Mouse (Mus musculus) hindbrain, embryonic 16.5 days (tissue): ENCODE data around the gene Rhbdd3. TPM values are rescaled to one million over a fixed set of nuclear protein-coding genes. Genes with fewer than 3 reads are reported as not detected.

ENCODE experiments used
- ATAC-seq: fragments of 200-750 bp; cut with Nextera tagmentation; 2 replicates; pipeline ENCODE4 v1.8.0; 2017; ENCODE audit warnings: moderate TSS enrichment, moderate library complexity
- H3K27ac ChIP-seq: fragments of 300-500 bp; sonication (generic); 2 replicates; pipeline ENCODE4 v1.5.1; 2014; ENCODE audit warnings: low read depth, mild to moderate bottlenecking, control low read depth, low read length, moderate library complexity
- H3K27me3 ChIP-seq: fragments of 300-500 bp; sonication (generic); replicated peaks from 2 replicates; pipeline ENCODE4 v1.6.1; 2014; ENCODE audit warnings: low read length; ENCODE audit not compliant: control insufficient read depth, insufficient read depth
- H3K36me3 ChIP-seq: fragments of 300-500 bp; sonication (generic); 2 replicates; pipeline ENCODE4 v1.6.1; 2014; ENCODE audit warnings: mild to moderate bottlenecking, low read length, moderate library complexity, mixed read lengths; ENCODE audit not compliant: control insufficient read depth, insufficient read depth
- H3K4me1 ChIP-seq: fragments of 300-500 bp; sonication (generic); 2 replicates; pipeline ENCODE4 v1.6.1; 2014; ENCODE audit warnings: low read depth, low read length; ENCODE audit not compliant: control insufficient read depth, insufficient read depth
- H3K4me2 ChIP-seq: fragments of 300-500 bp; sonication (generic); 2 replicates; pipeline ENCODE4 v1.6.1; 2014; ENCODE audit warnings: mild to moderate bottlenecking, low read length, control low read depth, moderate library complexity
- H3K4me3 ChIP-seq: fragments of 300-500 bp; sonication (generic); 2 replicates; pipeline ENCODE4 v1.5.1; 2014; ENCODE audit warnings: mild to moderate bottlenecking, low read length, control low read depth, moderate library complexity
- H3K9ac ChIP-seq: fragments of 300-500 bp; sonication (generic); 2 replicates; pipeline ENCODE4 v1.6.1; 2014; ENCODE audit warnings: low read depth, mild to moderate bottlenecking, control low read depth, low read length, moderate library complexity
- H3K9me3 ChIP-seq: fragments of 300-500 bp; sonication (generic); 2 replicates; pipeline ENCODE4 v1.6.1; 2014; ENCODE audit warnings: mild to moderate bottlenecking, low read length, moderate library complexity; ENCODE audit not compliant: control insufficient read depth
- WGBS: fragments of 180-500 bp; shearing (Covaris S2); extraction: QIAGEN DNeasy Blood & Tissue Kit; methylation state at CpG from one replicate; pipeline ENCODE4 v1.1.7; 2014; 5-methylcytosine and 5-hydroxymethylcytosine counted together
- polyA plus RNA-seq: library from polyadenylated mRNA; unstranded; fragments of >200 nt; fragmentation: Nextera tagmentation; extraction: Ambion mirVana; gene quantifications from 2 replicates; pipeline ENCODE4 v1.2.1, GENCODE M21; 2015

Rhbdd3 gene
- polyA plus RNA-seq, 1 experiment from 2014 or later, result 45.0 TPM

DNA sequence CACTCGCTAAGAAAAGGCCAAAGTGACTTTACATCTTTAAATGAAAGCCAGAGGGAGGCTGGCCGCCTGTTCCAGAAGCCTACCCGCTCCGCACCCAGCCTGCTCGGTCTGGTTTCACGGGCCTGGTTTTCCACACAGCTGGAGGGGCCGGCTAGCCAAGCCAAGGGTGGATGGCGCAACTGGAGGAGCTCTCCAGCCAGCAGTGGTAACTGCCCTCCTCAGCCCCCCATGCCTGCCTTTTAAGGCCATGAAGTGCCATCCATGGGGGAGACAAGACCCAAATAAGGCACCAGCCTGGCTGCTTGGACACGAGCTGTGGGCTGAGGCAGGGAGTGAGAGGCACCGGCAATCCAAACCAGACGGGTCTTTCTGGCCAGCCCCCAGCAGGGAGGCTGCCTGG is 37.2 kb downstream of the Rhbdd3 start:
- Histone ChIP-seq H3K9ac (no peak overlapping the region), H3K27me3 (no peaks in the 10 kb centered on the region), H3K27ac (no peak overlapping the region), H3K4me3 (no peak overlapping the region), H3K9me3 (no peaks in the 10 kb centered on the region), H3K36me3 (no peaks in the 10 kb centered on the region), H3K4me2 (no peak overlapping the region), H3K4me1 (peaks cover 7% of the 10 kb centered on the region)
- no peak for ATAC-seq
- 79% methylated on average over 11 of the region's 11 CpGs for WGBS

DNA sequence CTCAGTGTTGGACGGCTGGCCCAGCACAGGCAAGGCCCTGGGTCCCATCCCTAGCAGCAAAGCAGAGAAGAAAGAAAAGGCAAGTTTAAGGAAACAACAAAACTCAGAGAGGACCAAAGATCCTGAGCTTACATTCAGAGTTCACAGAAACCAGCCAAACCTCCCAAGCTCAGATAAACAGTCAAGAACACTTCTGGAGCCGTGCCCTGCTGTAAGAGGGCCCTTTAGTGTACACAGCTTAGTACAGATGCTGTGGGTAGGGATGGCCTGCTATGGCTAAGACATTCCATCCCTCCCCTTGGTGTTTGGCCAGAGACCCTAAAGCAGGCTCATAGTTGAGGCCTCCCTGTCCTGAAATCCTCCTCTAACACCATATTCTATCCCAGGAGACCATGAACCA is 39.9 kb downstream of the Rhbdd3 start:
- Histone ChIP-seq H3K4me1 (peaks cover 7% of the 10 kb centered on the region), H3K27me3 (no peaks in the 10 kb centered on the region), H3K36me3 (no peaks in the 10 kb centered on the region), H3K27ac (no peak overlapping the region), H3K9me3 (no peaks in the 10 kb centered on the region), H3K9ac (no peak overlapping the region), H3K4me3 (no peak overlapping the region), H3K4me2 (no peak overlapping the region)
- 87% methylated on average over 2 of the region's 2 CpGs for WGBS
- no peak for ATAC-seq

DNA sequence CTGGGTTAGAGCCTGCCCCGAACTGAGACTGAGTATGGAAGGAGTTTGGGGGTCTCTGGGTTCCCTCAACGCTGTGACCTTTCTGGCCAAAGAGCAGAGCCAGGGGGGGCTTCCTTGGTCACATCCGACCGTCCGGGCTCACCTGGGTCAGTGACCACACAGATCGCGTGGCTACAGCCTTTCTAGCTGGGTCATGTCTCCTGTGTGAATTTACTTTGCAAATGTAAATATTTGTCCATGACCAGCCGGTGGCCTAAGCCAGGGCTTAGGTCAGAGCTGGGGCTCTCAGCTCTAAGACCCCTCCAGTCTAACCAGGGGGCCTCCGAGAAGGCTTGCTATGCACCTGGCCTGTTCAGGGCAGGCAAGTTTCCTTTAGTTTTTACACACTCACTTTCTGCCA is 40.6 kb downstream of the Rhbdd3 start:
- H3K36me3 ChIP-seq, result no peaks in the 10 kb centered on the region
- no peaks in the 10 kb centered on the region for H3K27me3 ChIP-seq
- H3K9me3 ChIP-seq, result no peaks in the 10 kb centered on the region
- H3K4me2 ChIP-seq, result no peak overlapping the region
- no peak overlapping the region for H3K4me3 ChIP-seq
- H3K4me1 ChIP-seq, result peaks cover 7% of the 10 kb centered on the region
- H3K27ac ChIP-seq, result no peak overlapping the region
- no peak for ATAC-seq
- WGBS, result 92% methylated on average over 9 of the region's 9 CpGs
- H3K9ac ChIP-seq, result no peak overlapping the region

DNA sequence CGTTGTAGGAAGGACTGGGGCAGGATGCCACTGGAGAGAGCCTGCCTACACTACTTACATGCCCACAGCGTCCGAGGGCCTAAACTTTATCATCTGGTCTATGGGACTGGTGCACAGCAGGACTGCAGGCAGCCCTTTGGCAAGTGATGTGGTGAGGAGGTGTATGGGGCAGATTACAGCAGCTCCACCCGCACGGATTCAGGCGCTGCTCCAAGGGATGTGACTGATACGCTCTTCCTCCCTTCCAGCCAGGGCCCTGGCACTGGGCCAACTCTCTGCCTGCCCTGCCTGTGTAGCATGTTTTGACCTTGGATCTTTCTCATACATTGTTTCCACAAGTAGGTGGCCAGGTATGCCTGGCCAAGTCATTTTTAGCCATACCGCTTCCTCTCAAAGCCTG is 41.9 kb downstream of the Rhbdd3 start:
- WGBS, result 42% methylated on average over 8 of the region's 8 CpGs
- H3K4me1 ChIP-seq, result peaks cover 7% of the 10 kb centered on the region
- no peaks in the 10 kb centered on the region for H3K36me3 ChIP-seq
- H3K9ac ChIP-seq, result peak overlapping the region; percentile 19; the same call in 1 of the 2 replicates
- H3K4me3 ChIP-seq, result no peak overlapping the region
- H3K27ac ChIP-seq, result no peak overlapping the region
- ATAC-seq, result peak; percentile 30; the same call in 1 of the 2 replicates
- no peak overlapping the region for H3K4me2 ChIP-seq
- H3K27me3 ChIP-seq, result no peaks in the 10 kb centered on the region
- no peaks in the 10 kb centered on the region for H3K9me3 ChIP-seq

DNA sequence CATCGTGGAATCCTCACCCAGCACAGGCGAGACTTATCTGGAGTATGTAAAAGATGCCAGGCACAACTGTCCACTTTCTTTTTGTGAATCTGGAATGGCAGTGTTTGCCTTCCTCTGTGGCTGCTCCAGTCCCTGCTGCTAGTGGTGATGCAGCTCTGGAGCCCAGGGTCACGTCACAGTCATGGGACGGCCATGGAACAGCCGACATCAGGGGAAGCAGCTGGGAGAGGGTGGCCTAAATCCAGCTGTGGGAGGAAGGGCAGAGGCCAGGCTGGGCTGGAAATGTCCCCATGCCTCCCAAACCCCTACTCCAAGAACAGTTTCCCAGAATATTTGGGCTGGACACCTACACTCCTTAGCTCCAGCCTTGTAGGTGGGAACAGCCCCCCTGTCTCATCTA is 42.5 kb downstream of the Rhbdd3 start:
- peaks cover 7% of the 10 kb centered on the region for H3K4me1 ChIP-seq
- ATAC-seq, result no peak
- H3K9me3 ChIP-seq, result no peaks in the 10 kb centered on the region
- H3K9ac ChIP-seq, result no peak overlapping the region
- no peak overlapping the region for H3K27ac ChIP-seq
- H3K27me3 ChIP-seq, result no peaks in the 10 kb centered on the region
- no peak overlapping the region for H3K4me2 ChIP-seq
- no peak overlapping the region for H3K4me3 ChIP-seq
- no peaks in the 10 kb centered on the region for H3K36me3 ChIP-seq
- 84% methylated on average over 5 of the region's 5 CpGs for WGBS

DNA sequence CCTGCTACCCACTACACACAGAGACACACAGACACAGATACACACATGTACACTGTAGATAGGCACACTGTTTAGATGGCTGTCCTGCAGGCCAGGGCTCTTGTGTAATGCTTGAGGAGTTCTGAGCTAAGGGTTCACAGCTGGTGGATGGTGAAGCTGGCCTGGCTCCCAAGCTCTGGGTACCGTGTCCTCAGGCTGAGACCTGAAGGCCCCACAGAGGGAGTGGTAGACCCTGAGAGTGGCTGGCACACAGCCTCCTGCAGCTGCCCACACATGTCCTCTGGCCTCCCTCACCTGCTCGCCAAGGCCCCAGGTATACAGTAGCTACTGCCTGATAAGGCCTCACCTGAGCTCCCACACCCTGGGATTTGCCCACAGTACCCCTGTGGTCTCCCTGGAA is 43.2 kb downstream of the Rhbdd3 start:
- no peak overlapping the region for H3K4me3 ChIP-seq
- no peaks in the 10 kb centered on the region for H3K9me3 ChIP-seq
- H3K9ac ChIP-seq, result no peak overlapping the region
- no peak for ATAC-seq
- H3K4me2 ChIP-seq, result no peak overlapping the region
- no peak overlapping the region for H3K27ac ChIP-seq
- WGBS, result 88% methylated on average over 2 of the region's 2 CpGs
- H3K27me3 ChIP-seq, result no peaks in the 10 kb centered on the region
- H3K4me1 ChIP-seq, result peaks cover 7% of the 10 kb centered on the region
- no peaks in the 10 kb centered on the region for H3K36me3 ChIP-seq

DNA sequence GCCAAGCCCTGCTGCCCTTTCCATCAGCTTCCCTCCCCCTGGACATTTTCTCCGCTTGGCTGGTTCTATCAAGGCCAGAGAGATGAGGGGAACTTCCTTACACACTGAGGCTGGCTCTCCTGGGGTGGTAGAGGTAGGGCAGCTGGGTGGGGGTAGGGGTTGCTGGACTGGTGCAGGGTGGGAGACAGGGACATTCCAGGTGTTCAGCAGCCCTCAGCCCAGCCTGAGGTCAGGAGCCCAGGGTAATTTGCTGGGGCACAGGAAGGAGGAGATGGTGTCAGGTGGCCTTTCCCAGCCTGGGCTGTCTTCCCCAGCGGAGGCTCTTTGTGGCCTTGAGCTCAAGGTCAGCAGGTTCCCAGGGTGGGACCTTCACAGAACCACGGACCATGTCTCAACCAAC is 46.9 kb downstream of the Rhbdd3 start:
- no peaks in the 10 kb centered on the region for H3K36me3 ChIP-seq
- H3K9ac ChIP-seq, result no peak overlapping the region
- H3K27me3 ChIP-seq, result no peaks in the 10 kb centered on the region
- H3K4me3 ChIP-seq, result no peak overlapping the region
- no peak overlapping the region for H3K27ac ChIP-seq
- no peak overlapping the region for H3K4me2 ChIP-seq
- no peak for ATAC-seq
- WGBS, result 64% methylated on average over 3 of the region's 3 CpGs
- H3K4me1 ChIP-seq, result peaks cover 5% of the 10 kb centered on the region
- H3K9me3 ChIP-seq, result no peaks in the 10 kb centered on the region

DNA sequence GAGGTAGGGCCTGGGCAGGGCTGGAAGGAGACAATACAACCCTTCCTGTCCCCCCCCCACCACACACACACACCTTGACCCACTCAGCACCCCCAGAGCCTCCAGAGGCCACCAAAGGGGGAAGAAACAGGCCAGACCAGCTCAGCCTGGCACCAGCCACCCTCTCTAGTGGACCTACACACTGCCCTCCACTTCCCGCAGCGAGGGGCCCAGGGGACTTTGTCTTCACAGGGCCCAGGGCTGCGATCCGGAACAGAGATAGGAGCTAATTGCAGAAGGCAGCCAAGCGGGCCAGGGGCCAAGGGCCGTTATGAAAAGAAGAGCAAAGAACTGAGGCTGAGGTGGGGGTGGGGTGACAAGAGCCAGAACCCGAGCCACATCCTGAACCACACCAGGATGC is 50.5 kb downstream of the Rhbdd3 start:
- H3K27me3 ChIP-seq, result no peaks in the 10 kb centered on the region
- peaks cover 9% of the 10 kb centered on the region for H3K4me1 ChIP-seq
- ATAC-seq, result no peak
- no peaks in the 10 kb centered on the region for H3K9me3 ChIP-seq
- no peak overlapping the region; the same call in 1 of the 2 replicates for H3K9ac ChIP-seq
- no peak overlapping the region for H3K4me3 ChIP-seq
- 16% methylated on average over 7 of the region's 7 CpGs for WGBS
- no peak overlapping the region; the same call in 1 of the 2 replicates for H3K4me2 ChIP-seq
- H3K27ac ChIP-seq, result no peak overlapping the region
- H3K36me3 ChIP-seq, result no peaks in the 10 kb centered on the region

DNA sequence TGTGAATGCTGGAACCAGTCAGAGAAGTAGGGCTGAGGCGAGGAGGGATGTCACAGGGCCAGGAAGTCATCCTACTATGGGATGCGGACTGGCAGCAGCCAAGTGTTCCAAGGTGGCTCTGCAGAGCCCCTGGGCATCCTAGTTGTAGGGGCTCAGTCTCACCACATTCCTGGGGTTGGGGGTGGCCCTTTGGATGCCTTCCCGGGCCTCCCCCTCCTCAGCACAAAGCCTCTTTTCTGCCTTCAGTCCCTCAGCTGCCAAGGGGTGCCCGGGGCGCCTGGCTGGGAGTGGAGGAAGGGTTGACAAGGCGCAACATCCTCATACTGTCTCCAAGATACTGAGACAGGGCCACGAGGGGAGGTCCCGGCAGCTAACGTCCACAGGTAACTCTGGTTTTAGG is 51.2 kb downstream of the Rhbdd3 start:
- H3K36me3 ChIP-seq, result no peaks in the 10 kb centered on the region
- no peaks in the 10 kb centered on the region for H3K9me3 ChIP-seq
- no peak overlapping the region for H3K27ac ChIP-seq
- H3K9ac ChIP-seq, result no peak overlapping the region
- H3K4me1 ChIP-seq, result peaks cover 9% of the 10 kb centered on the region
- ATAC-seq, result peak; percentile 19
- no peak overlapping the region for H3K4me2 ChIP-seq
- 50% methylated on average over 9 of the region's 9 CpGs for WGBS
- no peak overlapping the region for H3K4me3 ChIP-seq
- H3K27me3 ChIP-seq, result no peaks in the 10 kb centered on the region
